Mouse (Mus musculus): ENCODE measurements at regions not wholly inside any gene's neighbourhood (a gene's known extent, or its start where the extent isn't known, plus 50 kb on each side); places are given as distances from the start of the nearest gene placed in this dataset.

DNA sequence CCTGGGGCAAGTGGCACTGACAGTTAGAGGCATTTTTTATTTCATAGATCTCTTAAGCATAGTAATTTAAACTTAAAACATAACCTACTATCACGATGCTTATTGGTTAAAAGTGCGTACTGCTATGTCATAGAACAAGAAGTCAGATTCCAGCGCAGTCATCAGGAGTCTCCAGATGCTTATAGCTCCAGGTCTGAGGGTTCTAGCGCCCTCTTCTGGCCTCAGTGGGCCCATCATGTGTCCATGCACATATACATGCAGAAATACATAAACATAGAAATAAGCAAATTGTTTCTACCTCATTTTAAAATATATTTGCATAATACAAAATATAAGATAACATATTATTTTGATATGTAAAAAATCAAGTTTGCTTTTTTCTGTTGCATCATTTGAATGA is 1002.8 kb upstream of the Adgrl2 start:
- no peak for DNase-seq (ENCODE audit: low spot score in 2 of 2)

- no peak for DNase-seq (ENCODE audit: low spot score in 2 of 2)
Observed at GRCm38 (mm10) chr3:149987801-149988200, 997.4 kb upstream of the Adgrl2 start.

GRCm38 (mm10) chr3:149956993-149957392 is 966.6 kb upstream of the Adgrl2 start:
- DNase-seq (ENCODE audit: low spot score in 2 of 2) = no peak

DNA sequence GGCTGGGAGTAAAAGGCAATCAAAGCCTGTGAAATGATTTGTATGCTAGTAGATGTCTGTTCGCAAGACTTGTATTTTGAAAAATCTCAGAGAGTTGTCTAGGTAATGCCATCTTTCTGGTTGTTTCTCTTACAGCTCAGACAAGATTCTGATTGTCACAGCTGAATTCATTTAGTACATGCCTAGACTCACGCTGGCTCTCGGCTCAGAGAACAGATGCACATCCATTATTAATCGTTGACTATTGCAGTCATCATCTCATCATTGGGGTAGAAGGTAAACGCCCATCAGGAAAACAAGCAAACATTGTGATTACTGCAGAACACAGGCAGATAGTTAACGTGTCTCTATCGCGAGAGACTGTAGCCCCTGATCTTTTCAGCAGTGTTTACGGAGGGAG is 945.8 kb upstream of the Adgrl2 start:
- no peak for DNase-seq (ENCODE audit: low spot score in 2 of 2)

GRCm38 (mm10) chr3:149934832-149935231 is 944.5 kb upstream of the Adgrl2 start:
- DNase-seq (ENCODE audit: low spot score in 2 of 2) = no peak

GRCm38 (mm10) chr3:149928456-149929360 is 938.4 kb upstream of the Adgrl2 start:
- no peak for DNase-seq (ENCODE audit: low spot score in 2 of 2)

- DNase-seq (ENCODE audit: low spot score in 2 of 2) = no peak
Observed at GRCm38 (mm10) chr3:149920206-149920605, 929.9 kb upstream of the Adgrl2 start.

DNA sequence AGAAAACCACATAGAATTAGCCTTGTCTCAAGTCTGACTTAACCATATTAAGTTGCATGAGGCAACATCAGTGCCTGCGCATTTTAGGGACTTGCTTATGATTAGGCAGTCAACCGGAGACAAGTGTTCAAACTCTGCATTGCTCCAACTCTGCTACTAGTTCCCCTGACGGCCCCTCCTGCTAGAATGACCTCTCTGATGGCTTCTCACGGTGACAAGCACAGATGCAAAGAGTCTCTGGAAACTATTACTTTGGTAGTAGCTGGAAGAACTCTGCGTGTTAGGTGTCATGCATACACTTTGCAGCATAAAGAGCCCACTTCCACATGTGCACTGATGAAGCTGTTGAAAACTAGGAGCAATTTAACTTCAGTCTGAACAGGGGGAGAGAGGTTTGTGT is 927.8 kb upstream of the Adgrl2 start:
- no peak for DNase-seq (ENCODE audit: low spot score in 2 of 2)

DNA sequence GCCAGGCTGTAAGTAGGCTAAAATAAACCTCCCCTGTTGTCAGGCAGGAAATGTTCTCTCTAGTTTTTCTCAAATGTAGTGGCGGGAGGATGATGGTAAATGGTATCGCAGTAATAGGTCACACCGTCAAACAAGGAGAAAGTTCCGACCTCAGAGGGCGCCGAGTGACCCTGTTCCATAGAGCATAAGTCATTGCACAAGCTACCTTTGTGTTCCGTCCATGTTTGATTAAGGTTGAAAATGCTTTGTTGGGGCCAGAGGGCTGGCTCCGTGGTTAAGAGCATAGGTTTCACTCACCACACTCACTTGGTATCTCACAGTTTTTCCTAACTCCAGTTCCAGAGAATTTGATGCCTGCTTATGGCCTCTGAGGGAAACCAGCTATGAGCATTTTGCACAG is 920.4 kb upstream of the Adgrl2 start:
- DNase-seq (ENCODE audit: low spot score in 2 of 2) = no peak

GRCm38 (mm10) chr3:149901783-149902182 is 911.4 kb upstream of the Adgrl2 start:
- no peak for DNase-seq (ENCODE audit: low spot score in 2 of 2)

DNA sequence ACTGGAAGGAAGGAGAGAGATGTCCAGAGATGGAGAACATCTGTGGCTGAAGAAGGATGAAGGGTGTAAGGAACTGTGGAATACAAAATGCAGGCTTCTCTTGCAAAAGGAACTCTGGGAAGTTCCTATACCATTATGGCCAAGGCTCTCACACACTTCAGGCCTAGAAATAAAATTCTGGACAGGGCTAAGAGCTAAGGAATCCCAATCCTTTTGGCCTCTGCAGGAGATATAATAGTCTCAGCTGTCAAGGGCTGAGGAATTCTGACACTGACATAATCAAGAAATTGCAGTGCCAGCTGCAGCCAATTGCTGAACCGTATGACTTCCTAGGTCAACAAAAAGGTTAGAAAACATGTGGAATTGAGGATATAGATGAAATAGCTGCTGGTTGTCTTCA is 886.2 kb upstream of the Adgrl2 start:
- no peak for DNase-seq (ENCODE audit: low spot score in 2 of 2)

DNA sequence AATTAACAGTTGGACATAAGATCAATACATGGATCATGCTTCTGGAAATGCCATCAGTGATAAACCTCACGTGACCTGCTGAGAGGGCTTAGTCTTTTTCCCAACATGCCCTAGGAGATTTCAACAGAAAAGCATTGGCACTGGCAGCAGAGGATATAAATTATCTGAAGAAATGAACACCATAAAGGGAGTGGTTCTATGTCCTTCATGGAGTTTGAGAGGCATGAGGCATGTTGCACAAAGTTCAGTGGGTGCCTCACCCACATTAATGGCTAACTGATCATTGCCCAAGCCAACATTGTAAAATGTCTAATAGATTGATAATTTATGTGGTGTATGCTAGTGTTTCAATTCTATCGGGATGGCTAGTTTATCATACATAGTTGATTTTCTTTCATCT is 875.6 kb upstream of the Adgrl2 start:
- DNase-seq (ENCODE audit: low spot score in 2 of 2) = no peak

GRCm38 (mm10) chr3:149846941-149847539 is 856.7 kb upstream of the Adgrl2 start:
- DNase-seq (ENCODE audit: low spot score in 2 of 2) = no peak

GRCm38 (mm10) chr3:149845826-149846486 is 855.6 kb upstream of the Adgrl2 start:
- DNase-seq (ENCODE audit: low spot score in 2 of 2) = no peak

DNA sequence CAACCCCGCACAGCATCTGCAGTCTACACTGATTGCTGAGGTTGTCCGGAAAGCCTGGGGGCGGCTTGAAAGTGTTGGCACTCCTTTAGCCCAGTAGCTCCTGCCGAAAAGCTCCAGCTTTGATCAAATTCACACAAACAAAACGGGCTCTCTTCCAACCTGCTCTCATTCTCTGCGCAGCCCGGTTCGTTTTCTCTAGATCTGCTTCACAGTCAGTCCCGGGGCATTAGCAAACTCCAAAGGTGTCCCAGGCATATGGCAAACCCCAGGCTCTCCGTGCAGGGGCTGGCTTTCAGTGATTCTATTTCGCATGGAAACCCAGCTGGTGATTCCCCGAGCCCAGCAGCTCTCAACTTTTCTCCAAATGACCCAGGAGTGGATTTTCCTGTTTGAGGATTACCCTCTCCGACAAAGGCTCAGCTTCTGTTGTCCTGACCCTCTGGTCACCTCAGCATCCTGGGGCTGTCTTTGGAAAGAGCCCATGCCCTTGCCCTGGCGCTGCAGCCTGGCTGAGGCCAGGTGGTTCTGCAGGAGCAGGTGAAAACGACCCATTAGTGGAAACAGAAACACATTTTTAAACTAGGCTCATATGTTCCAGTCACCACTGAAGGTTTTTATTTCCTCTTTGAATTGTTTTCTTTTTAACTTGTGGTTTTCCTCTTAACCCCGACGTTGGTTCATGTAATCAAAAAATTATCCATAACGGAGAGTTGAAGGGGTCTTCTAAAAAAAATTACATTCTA is 854.9 kb upstream of the Adgrl2 start:
- DNase-seq (ENCODE audit: low spot score in 2 of 2) = no peak

GRCm38 (mm10) chr3:149837921-149838320 is 847.6 kb upstream of the Adgrl2 start:
- no peak for DNase-seq (ENCODE audit: low spot score in 2 of 2)

DNA sequence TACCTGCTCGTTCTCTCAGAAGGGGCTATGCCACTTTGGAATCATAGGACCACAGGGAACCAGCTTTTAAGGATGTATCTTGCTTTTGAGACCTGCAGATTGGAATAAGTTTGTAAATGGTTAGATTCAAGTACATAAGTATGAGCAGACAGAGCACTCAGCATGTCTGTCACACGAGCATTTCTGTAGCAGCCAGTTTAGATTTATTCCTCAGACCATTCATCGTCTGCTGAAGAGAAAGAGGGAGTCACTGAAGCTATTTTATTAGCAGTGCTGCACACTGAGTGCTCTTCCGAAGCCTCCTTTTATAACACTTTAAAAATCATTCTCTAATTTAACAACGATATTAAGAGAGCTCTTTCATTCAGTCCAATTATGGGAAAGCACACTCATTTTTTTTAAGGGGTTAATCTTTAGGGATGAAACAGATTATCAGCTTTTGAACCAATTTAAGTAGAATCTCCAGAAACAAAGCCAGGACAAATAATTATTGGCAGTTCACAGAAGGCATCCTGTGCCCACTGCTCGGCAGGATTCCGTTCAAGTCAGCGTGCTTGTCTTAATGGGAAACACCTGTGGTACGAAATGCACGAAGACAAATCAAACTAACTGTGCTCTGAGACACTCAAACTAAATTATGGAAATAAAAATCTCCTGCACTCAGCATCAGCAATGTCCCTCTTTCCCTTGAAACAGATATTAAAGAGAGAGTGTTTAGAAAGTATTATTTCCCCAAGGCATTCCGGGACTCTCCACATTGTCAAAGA is 846.3 kb upstream of the Adgrl2 start:
- DNase-seq (ENCODE audit: low spot score in 2 of 2) = no peak

- DNase-seq (ENCODE audit: low spot score in 2 of 2) = no peak
Observed at GRCm38 (mm10) chr3:149827181-149827580, 836.8 kb upstream of the Adgrl2 start.

DNA sequence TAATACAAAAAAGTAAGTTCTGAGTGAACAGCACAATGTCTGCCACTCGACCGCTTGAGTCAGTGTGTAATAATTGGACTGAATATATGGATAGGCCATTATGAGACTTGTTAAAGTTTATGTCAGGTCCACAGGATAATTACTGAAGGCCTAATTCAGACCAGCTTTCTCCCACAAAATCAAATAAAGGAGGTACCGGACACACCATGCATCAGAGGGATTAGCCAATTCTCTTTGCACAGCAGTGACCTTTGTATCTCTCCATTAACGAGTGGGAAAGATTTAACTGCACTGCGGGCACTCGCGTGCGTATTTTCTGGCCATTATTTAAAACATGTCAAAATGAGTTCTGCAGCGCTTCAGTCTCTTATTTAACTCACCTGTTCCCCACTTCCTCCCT is 836.4 kb upstream of the Adgrl2 start:
- no peak for DNase-seq (ENCODE audit: low spot score in 2 of 2)

DNA sequence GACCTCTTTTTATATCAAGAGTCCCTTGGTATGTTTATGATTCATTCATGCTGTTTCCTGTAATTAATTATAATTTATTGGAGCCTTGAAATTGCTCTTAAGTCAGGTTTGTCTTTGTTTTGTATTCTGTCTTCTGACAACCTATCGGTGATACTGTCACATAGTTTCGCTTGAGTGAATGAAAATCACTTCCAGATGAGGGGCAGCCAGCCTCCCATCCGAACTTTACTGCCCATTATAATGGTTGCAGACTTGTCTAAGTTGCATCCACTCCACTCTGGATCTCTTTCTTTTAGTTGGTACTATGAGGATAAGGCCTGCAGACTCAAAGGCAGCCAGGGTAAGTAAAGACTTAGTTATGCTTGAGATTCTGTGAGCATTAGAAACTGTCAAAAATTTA is 830.3 kb upstream of the Adgrl2 start:
- no peak for DNase-seq (ENCODE audit: low spot score in 2 of 2)

DNA sequence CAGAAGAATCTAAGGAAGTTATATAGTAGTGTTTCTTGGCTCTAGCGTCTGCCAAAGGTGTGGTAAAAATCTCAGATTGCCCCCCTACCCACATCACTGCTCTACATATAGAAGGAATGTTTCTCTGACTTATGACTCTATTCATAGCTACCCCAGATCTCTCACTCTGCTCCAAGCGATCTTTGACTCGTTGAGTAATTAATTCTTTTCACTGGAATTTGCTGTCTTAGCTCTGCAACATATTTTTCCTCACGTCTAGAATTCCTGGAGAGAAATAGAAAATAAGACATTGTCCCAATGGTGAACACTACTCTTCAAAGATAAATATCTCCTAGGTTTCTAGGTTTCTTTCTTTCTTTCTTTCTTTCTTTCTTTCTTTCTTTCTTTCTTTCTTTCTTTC is 829.5 kb upstream of the Adgrl2 start:
- no peak for DNase-seq (ENCODE audit: low spot score in 2 of 2)

Measured in frontal cortex, postnatal 10 days (tissue).